Mouse (Mus musculus) myocyte (in vitro differentiated cells): Measurements from ENCODE around the gene Adamts9. TPM values are rescaled to one million over a fixed set of nuclear protein-coding genes. Genes with fewer than 3 reads are reported as not detected.

ENCODE experiments used
- H3K27me3 ChIP-seq: one replicate; pipeline ENCODE4 v1.6.1; 2011; ENCODE audit not compliant: control insufficient read depth, insufficient read depth, insufficient read length
- H3K36me3 ChIP-seq: one replicate; pipeline ENCODE4 v1.6.1; 2011; ENCODE audit not compliant: control insufficient read depth, insufficient read depth
- H3K4me2 ChIP-seq: one replicate; pipeline ENCODE4 v1.6.1; 2011; ENCODE audit warnings: low read depth, control low read depth
- H3K4me3 ChIP-seq: one replicate; pipeline ENCODE4 v1.5.1; 2011; ENCODE audit warnings: mild to moderate bottlenecking, control low read depth, moderate library complexity
- H3K79me2 ChIP-seq: one replicate; pipeline ENCODE4 v1.6.1; 2011; ENCODE audit not compliant: control insufficient read depth, insufficient read depth
- H3ac ChIP-seq: one replicate; pipeline ENCODE4 v1.6.1; 2011; ENCODE audit not compliant: control insufficient read depth, insufficient read length
- CEBPB ChIP-seq: IDR thresholded peaks from 2 replicates; pipeline ENCODE4 v1.6.1; 2011; ENCODE audit warnings: mild to moderate bottlenecking, moderate library complexity; ENCODE audit not compliant: poor library complexity, insufficient read depth, severe bottlenecking
- E2F4 ChIP-seq: IDR thresholded peaks from one replicate; pipeline ENCODE4 v1.6.1; 2011; ENCODE audit warnings: mild to moderate bottlenecking, control low read depth, moderate library complexity; ENCODE audit not compliant: insufficient read depth
- MAX ChIP-seq: IDR thresholded peaks from one replicate; pipeline ENCODE4 v1.6.1; 2011; ENCODE audit warnings: low read depth, mild to moderate bottlenecking, control low read depth
- MYOD1 ChIP-seq, 3 experiments: IDR thresholded peaks; one replicate each; pipeline ENCODE4 v1.6.1; 2011; ENCODE audit warnings: control low read depth in 2 of 3, low read depth in 2 of 3, mild to moderate bottlenecking in 2 of 3, moderate library complexity in 1 of 3; ENCODE audit not compliant: insufficient read length in 2 of 3, control insufficient read depth in 1 of 3
- MYOG ChIP-seq, 3 experiments: IDR thresholded peaks; one replicate each; pipeline ENCODE4 v1.6.1; 2011; ENCODE audit warnings: control low read depth in 2 of 3, low read depth in 2 of 3, mild to moderate bottlenecking in 2 of 3; ENCODE audit not compliant: insufficient read length in 2 of 3, control insufficient read depth in 1 of 3, insufficient read depth in 1 of 3
- POLR2A ChIP-seq: IDR thresholded peaks from one replicate; pipeline ENCODE4 v1.6.1; 2011; ENCODE audit warnings: low read depth, mild to moderate bottlenecking, control low read depth, moderate library complexity; ENCODE audit not compliant: insufficient read length
- POLR2AphosphoS2 ChIP-seq: IDR thresholded peaks from one replicate; pipeline ENCODE4 v1.6.1; 2011; ENCODE audit warnings: low read depth, control low read depth; ENCODE audit not compliant: insufficient read length
- REST ChIP-seq: IDR thresholded peaks from one replicate; pipeline ENCODE4 v1.6.1; 2011; ENCODE audit warnings: mild to moderate bottlenecking, control low read depth, moderate library complexity; ENCODE audit not compliant: insufficient read depth, insufficient read length
- SRF ChIP-seq: IDR thresholded peaks from one replicate; pipeline ENCODE4 v1.6.1; 2011; ENCODE audit warnings: low read depth; ENCODE audit not compliant: control insufficient read depth, insufficient read length
- TCF12 ChIP-seq: IDR thresholded peaks from one replicate; pipeline ENCODE4 v1.6.1; 2011; ENCODE audit warnings: mild to moderate bottlenecking, control low read depth; ENCODE audit not compliant: poor library complexity, insufficient read depth, severe bottlenecking
- TCF3 ChIP-seq: IDR thresholded peaks from one replicate; pipeline ENCODE4 v1.6.1; 2011; ENCODE audit warnings: low read depth, control low read depth; ENCODE audit not compliant: insufficient read length
- USF1 ChIP-seq: IDR thresholded peaks from one replicate; pipeline ENCODE4 v1.6.1; 2011; ENCODE audit warnings: low read depth, mild to moderate bottlenecking, control low read depth, moderate library complexity
- polyA plus RNA-seq: library from polyadenylated mRNA; unstranded; fragments of >200 nt; fragmentation: generic; extraction: Trizol; gene quantifications from one replicate; pipeline ENCODE4 v1.2.1, GENCODE M21; 2012; ENCODE audit warnings: missing spikeins

Gene Adamts9
- polyA plus RNA-seq, 1 experiment, result 0.04 TPM

DNA sequence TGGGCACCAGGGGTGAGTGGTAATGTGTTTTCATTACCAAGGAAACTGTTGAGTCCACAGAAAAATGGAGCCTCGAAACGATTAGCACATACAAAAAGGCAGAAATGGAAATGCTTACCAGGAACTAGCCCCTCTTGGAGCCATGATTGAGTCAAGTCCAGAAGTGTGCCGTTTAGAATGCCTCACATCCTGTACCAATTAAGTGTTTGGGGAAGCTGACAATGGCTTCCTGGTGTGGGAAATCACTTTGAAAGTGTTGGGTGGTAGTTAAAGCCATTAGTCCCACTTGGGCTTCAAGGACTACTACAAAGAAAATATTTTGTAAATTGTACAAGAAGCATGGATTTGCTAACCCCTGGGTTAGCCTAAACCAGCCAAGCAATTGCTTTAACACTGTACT lies 180.9 kb downstream of the Adamts9 start:
- no peak for TF ChIP-seq TCF3
- no peak for TF ChIP-seq MAX
- no peak for TF ChIP-seq SRF
- TF ChIP-seq E2F4, result no peak
- TF ChIP-seq TCF12, result no peak
- no peak for TF ChIP-seq MYOD1 (IDR thresholded peaks at IDR 0.05; ENCODE audit: control insufficient read depth in 1 of 3, insufficient read length in 2 of 3, low read depth in 2 of 3)
- TF ChIP-seq REST, result no peak
- no peak for TF ChIP-seq USF1
- TF ChIP-seq POLR2AphosphoS2, result no peak
- no peak for TF ChIP-seq POLR2A
- TF ChIP-seq CEBPB, result no peak
- TF ChIP-seq MYOG (IDR thresholded peaks at IDR 0.05; ENCODE audit: control insufficient read depth in 1 of 3, insufficient read depth in 1 of 3, insufficient read length in 2 of 3, low read depth in 2 of 3), result no peak

GRCm38 (mm10) chr6:92759616-92760015 lies 183.7 kb downstream of the Adamts9 start:
- Histone ChIP-seq H3K79me2 (no peaks in the 10 kb centered on the region), H3K27me3 (no peaks in the 10 kb centered on the region), H3K4me3 (no peak overlapping the region), H3ac (no peak overlapping the region), H3K36me3 (no peaks in the 10 kb centered on the region), H3K4me2 (no peak overlapping the region)
- no peak for TF ChIP-seq CEBPB
- no peak for TF ChIP-seq E2F4
- no peak for TF ChIP-seq REST
- no peak for TF ChIP-seq USF1
- TF ChIP-seq TCF12, result no peak
- no peak for TF ChIP-seq MAX
- no peak for TF ChIP-seq TCF3
- no peak for TF ChIP-seq POLR2A
- TF ChIP-seq POLR2AphosphoS2, result no peak
- no peak for TF ChIP-seq SRF
- TF ChIP-seq MYOD1 (IDR thresholded peaks at IDR 0.05; ENCODE audit: control insufficient read depth in 1 of 3, insufficient read length in 2 of 3, low read depth in 2 of 3), result no peak
- TF ChIP-seq MYOG (IDR thresholded peaks at IDR 0.05; ENCODE audit: control insufficient read depth in 1 of 3, insufficient read depth in 1 of 3, insufficient read length in 2 of 3, low read depth in 2 of 3), result no peak

More for the DNA sequence above, 180.9 kb downstream of the Adamts9 start:
- H3ac ChIP-seq, result no peak overlapping the region
- H3K4me2 ChIP-seq, result no peak overlapping the region
- H3K4me3 ChIP-seq, result no peak overlapping the region
- H3K36me3 ChIP-seq, result no peaks in the 10 kb centered on the region
- H3K79me2 ChIP-seq, result no peaks in the 10 kb centered on the region
- no peaks in the 10 kb centered on the region for H3K27me3 ChIP-seq

DNA sequence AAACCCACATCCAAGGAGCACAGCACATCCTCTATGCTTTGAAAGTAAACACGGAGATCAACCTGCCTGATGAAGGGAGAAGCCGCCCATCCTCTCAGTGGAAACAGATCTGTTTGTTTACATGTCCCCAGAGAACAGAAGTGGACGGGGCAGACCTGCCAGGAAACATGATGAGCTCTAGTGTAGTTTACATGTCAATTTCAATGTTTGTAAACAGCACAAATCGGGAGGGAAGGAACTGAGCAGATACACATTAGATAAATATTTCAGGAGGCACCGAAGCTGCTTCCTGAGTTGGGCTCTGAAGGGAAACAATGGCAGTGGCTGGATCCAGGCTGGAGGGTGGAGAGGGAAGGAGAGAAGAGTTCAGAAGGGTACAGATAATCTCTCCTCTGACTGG lies 187.5 kb downstream of the Adamts9 start:
- Histone ChIP-seq H3K4me2 (no peak overlapping the region), H3K36me3 (no peaks in the 10 kb centered on the region), H3ac (no peak overlapping the region), H3K79me2 (no peaks in the 10 kb centered on the region), H3K4me3 (no peak overlapping the region), H3K27me3 (no peaks in the 10 kb centered on the region)
- TF ChIP-seq TCF3 (no peak), POLR2A (no peak), REST (no peak), SRF (no peak), USF1 (no peak), MAX (no peak), MYOG (IDR thresholded peaks at IDR 0.05; ENCODE audit: control insufficient read depth in 1 of 3, insufficient read depth in 1 of 3, insufficient read length in 2 of 3, low read depth in 2 of 3) (no peak), MYOD1 (IDR thresholded peaks at IDR 0.05; ENCODE audit: control insufficient read depth in 1 of 3, insufficient read length in 2 of 3, low read depth in 2 of 3) (no peak), TCF12 (no peak), POLR2AphosphoS2 (no peak), CEBPB (no peak), E2F4 (no peak)

GRCm38 (mm10) chr6:92752737-92753136 lies 190.6 kb downstream of the Adamts9 start:
- TF ChIP-seq TCF3, result no peak
- TF ChIP-seq TCF12, result no peak
- no peak for TF ChIP-seq CEBPB
- TF ChIP-seq REST, result no peak
- no peak for TF ChIP-seq SRF
- TF ChIP-seq POLR2AphosphoS2, result no peak
- no peak for TF ChIP-seq MYOD1 (IDR thresholded peaks at IDR 0.05; ENCODE audit: control insufficient read depth in 1 of 3, insufficient read length in 2 of 3, low read depth in 2 of 3)
- no peak for TF ChIP-seq MAX
- TF ChIP-seq MYOG (IDR thresholded peaks at IDR 0.05; ENCODE audit: control insufficient read depth in 1 of 3, insufficient read depth in 1 of 3, insufficient read length in 2 of 3, low read depth in 2 of 3), result no peak
- Histone ChIP-seq H3K27me3 (no peaks in the 10 kb centered on the region), H3K4me2 (no peak overlapping the region), H3K4me3 (no peak overlapping the region), H3ac (no peak overlapping the region), H3K36me3 (no peaks in the 10 kb centered on the region), H3K79me2 (no peaks in the 10 kb centered on the region)

- H3K79me2 ChIP-seq, result no peaks in the 10 kb centered on the region
- H3K36me3 ChIP-seq, result no peaks in the 10 kb centered on the region
- H3K4me2 ChIP-seq, result no peak overlapping the region
- TF ChIP-seq SRF (no peak), E2F4 (no peak), TCF12 (no peak), MAX (no peak), POLR2AphosphoS2 (no peak), REST (no peak), MYOD1 (IDR thresholded peaks at IDR 0.05; ENCODE audit: control insufficient read depth in 1 of 3, insufficient read length in 2 of 3, low read depth in 2 of 3) (no peak), CEBPB (no peak), POLR2A (no peak), MYOG (IDR thresholded peaks at IDR 0.05; ENCODE audit: control insufficient read depth in 1 of 3, insufficient read depth in 1 of 3, insufficient read length in 2 of 3, low read depth in 2 of 3) (no peak)
- H3ac ChIP-seq, result no peak overlapping the region
- H3K27me3 ChIP-seq, result no peaks in the 10 kb centered on the region
- no peak overlapping the region for H3K4me3 ChIP-seq
Measured at GRCm38 (mm10) chr6:92749420-92749819, 193.9 kb downstream of the Adamts9 start.
